Mouse (Mus musculus) CD4-positive, CD25-positive, alpha-beta regulatory T cell, adult 2 months (primary cell): Measurements from ENCODE around the gene Ror1.

Experiments
- DNase-seq: peaks from one replicate; pipeline ENCODE4 v3.0.0-alpha.2; 2012; ENCODE audit warnings: low read depth, low spot score

Ror1 gene

DNA sequence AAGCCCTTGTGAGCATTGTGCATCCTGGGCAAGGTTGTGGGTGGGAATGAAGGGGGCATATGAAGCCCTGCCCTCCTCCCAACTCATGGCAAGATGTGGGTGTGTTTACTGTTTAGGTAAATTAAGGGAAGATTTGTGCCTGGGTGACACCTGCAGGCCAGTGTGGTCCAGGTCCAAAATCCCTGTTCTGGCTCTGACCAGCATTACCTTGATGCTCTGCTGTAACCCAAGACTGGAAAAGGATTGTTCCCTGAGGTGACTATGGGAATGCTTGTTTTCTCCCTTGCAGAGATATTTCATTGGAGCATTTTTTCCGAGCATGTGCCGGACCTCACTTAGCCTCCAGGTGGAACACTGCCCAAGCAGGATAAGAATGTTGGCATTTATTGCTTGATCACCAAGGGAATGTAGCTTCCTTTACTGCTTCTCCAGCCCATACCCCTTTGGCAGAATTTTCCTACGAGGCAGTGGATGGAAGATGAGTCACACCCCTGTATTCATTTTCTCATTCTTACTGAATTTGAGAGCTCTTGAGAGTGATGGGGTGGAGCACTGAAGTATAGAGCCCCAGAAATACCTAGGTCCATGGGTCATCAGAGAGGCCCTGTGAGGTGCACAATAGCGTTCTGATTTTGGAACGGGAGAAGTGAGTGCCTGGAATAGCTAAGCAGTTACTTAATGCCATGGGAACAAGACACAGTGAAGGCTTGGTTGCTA lies 290.8 kb downstream of the Ror1 start:
- DNase-seq: no peak

- no peak for DNase-seq
Observed at GRCm38 (mm10) chr4:100390436-100390835, 294.8 kb downstream of the Ror1 start.

GRCm38 (mm10) chr4:100391021-100391420 lies 295.4 kb downstream of the Ror1 start:
- DNase-seq: no peak

- DNase-seq: no peak
Observed at GRCm38 (mm10) chr4:100393374-100394061, 297.9 kb downstream of the Ror1 start.

GRCm38 (mm10) chr4:100395407-100395806 lies 299.8 kb downstream of the Ror1 start:
- no peak for DNase-seq

GRCm38 (mm10) chr4:100398079-100398478 lies 302.5 kb downstream of the Ror1 start:
- DNase-seq: no peak

GRCm38 (mm10) chr4:100401078-100401477 lies 305.5 kb downstream of the Ror1 start:
- DNase-seq: no peak

- no peak for DNase-seq
Observed at GRCm38 (mm10) chr4:100401581-100402470, 306.2 kb downstream of the Ror1 start.

DNA sequence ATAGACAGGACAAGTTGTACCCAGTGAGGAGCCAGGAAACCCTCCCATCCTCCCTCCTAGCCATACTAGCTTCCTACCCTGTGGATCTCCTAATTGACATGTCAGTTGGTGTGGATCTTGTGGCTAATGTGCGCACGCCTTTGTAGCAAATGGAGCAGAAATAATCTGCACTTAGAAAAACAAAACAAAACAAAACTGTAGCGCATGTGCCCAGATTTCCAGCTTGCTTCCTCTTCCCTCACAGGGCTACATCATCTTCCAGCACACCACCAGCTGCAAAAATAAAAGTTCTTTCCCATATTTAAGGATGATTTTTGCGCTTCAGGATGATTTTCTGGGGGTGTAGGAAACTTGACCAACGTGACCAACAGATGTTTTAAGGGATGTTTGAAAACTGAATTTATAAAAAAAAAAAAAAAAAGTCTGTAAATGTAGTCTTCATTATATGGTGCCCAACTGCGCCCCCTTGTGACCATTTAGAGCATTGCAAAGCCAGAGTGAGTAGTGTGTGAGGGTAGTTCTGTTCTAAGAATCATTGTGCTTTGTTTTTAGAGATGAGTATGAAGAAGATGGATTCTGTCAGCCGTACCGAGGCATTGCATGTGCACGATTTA lies 311.8 kb downstream of the Ror1 start:
- peak; percentile 59 for DNase-seq

GRCm38 (mm10) chr4:100409521-100409920 lies 313.9 kb downstream of the Ror1 start:
- DNase-seq: no peak

DNA sequence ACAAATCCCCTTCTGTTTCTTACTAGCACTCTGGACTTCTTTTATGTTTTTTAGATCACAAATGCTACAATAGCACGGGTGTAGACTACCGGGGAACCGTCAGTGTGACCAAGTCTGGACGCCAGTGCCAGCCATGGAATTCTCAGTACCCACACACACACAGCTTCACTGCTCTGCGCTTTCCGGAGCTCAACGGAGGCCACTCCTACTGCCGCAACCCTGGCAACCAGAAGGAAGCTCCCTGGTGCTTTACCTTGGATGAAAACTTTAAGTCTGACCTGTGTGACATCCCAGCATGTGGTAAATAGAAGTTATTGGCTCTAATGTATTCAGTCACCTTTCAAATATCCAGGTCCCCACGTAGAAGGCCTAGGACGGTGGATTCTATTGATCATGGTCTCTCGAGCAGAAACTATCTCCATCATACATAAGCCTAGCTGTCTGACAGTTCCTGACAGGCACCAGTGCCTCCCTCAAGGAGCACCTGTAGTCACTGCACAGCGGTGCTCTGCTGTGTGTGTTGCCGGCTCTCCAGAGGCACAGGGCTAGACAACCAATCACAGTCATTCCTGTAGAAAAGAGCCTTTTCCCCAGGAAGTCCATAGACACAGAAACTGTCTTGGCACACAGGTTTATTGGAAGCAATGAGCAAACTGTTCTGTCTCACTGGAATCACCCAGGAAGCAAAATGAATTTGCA lies 316.4 kb downstream of the Ror1 start:
- no peak for DNase-seq

DNA sequence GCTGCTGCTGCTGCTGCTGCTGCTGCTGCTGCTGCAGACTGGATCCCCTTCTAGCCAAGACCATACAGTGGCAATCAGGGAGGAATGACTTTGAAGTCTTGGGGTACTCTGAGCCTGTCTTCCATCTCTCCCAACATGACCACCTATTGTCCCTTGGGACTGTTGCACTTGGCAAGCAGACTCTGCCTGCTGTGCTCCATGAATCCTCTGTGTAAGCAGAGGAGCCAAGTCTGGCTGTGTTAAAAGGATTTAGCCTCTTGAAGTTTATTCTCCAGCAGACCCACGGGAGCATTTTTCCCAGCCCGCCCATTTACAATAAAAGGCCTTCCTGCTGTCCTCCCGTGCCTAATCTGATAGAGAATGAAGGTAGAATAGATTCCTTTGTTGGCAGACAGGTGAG lies 327.2 kb downstream of the Ror1 start:
- no peak for DNase-seq

DNA sequence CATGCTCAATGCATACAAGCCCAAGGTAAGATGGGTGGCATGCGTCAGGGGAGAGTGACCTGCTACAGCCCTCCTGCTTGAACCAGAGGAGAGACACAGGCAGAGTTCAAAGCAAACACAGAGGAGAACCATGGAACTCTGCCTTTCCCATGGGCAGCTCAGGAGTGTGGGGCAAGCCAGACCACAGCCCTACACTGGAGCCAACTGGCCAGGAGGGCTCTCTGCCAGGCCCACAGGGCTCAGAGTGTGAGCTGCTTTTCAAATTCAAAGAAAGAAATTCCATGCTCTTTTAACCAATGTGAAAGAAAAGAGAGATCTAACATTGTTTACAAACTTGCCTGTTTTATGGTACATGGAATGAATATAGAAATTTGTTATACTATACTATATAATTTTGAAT lies 330.5 kb downstream of the Ror1 start:
- no peak for DNase-seq

DNA sequence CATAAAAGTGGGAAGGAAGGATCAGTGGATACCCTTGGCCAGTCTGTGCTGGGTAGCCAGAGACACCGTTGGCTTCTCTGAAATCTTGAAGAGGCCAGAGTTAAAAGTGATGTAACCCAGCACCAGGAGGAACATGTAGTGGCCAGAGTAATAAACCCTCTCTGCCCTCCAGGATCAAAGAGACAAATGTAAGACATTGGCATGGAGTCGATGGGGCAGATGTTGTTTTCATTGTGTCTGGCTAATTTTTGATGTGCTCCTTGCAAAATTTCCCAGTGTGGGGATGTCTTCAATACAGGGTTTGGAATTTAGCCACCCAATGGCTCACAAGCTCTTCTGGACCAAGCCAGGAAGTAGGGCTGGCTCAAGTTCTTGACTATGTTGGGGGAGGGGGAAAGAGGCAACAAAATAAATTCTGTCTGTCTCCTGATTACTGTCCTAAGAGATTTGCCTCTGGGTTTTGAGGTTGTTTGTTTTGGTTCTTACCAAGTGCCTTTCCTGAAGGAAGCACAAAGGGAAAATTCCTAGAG lies 333.8 kb downstream of the Ror1 start:
- no peak for DNase-seq

GRCm38 (mm10) chr4:100435281-100436168 lies 339.9 kb downstream of the Ror1 start:
- no peak for DNase-seq

DNA sequence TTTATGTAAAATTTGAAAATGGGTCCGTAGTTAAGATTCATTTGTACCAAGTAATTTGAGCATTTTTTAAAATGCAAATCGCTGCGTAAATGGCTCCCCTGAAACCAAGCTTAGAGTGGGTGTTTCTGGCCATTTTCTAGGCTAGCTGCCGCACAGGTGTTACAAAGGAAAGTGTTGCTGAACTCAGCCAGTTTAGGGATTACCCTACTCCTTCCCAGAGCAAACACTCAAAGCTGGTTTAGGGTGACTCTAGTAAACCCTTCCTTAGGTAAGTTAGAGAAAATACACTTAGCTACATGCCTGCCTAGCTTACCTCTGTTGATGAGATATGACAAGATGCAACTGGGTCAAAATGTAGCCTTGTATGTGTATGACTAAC lies 340.6 kb downstream of the Ror1 start:
- no peak for DNase-seq

GRCm38 (mm10) chr4:100446897-100447296 lies 351.3 kb downstream of the Ror1 start:
- no peak for DNase-seq

GRCm38 (mm10) chr4:100462493-100463120 lies 367.0 kb downstream of the Ror1 start:
- DNase-seq: no peak

DNA sequence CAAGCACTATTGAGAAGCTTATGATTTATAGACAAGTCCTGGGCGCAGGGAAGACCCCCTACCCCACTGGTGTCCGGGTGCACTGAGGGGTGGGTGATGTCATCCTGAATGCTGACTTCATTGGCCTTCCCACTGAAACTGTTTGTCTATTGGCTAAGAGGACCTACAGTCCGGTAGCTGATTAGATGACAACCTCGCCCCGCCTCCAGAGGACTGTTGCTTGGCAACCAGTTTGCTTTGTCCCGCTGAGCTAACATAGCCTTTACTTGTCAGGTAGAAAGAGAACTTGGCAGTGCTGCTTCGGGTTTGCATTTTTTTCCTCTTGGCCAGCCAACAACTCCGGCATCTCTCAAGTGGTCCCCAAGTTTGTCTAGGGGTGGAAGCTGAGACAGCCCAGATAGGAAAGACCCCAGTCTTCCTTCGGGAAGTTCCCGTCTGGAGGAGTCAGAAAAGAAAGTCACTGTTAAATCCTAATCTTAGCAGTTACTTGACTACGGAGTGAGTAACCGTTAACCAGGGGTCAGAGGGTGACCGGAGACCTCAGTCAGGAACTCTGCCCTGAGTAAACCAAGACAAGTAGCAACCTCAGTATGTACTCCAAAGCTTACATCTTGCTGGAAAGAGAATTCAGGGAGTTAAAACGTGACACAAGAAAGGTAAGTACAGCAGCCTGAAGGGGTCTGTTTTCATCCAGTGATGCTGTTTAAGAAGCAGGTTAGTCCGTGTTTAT lies 383.2 kb downstream of the Ror1 start, which contains the start of gene Ube2u:
Gene Ube2u (plus strand): TSS at position 258 of the 730 bp plus-strand sequence.
- no peak for DNase-seq
